Mouse (Mus musculus): ENCODE data around the gene Atp8b3.

Gene Atp8b3

GRCm38 (mm10) chr10:80475290-80475959 is 63.5 kb downstream of the Atp8b3 start:
- ChIA-PET POLR2A (interaction anchor here in 3 of 4 experiments (0.7 to 2.9 kb wide), 11 partner anchors 10 to 227 kb away, joined by 3 to 9 read pairs (median 4); partner anchors contain the start of genes Pcsk4 (in 1 of the 3) and Reep6 (in 1 of the 3)), CTCF (interaction anchor here in 2 of 4 experiments (0.5 to 1.8 kb wide), 6 partner anchors 9 to 389 kb away, joined by 3 to 5 read pairs (median 3); no protein-coding TSS in a partner anchor)

Measured in embryonic stem cell, embryonic (primary cell).